Mouse (Mus musculus): ENCODE measurements around the gene Olfr67.
"Not testable (repeated sequence)": the region's sequence is repeated elsewhere in the genome, so short reads cannot be mapped to it uniquely, and the experiment has no call there.

Gene Olfr67

DNA sequence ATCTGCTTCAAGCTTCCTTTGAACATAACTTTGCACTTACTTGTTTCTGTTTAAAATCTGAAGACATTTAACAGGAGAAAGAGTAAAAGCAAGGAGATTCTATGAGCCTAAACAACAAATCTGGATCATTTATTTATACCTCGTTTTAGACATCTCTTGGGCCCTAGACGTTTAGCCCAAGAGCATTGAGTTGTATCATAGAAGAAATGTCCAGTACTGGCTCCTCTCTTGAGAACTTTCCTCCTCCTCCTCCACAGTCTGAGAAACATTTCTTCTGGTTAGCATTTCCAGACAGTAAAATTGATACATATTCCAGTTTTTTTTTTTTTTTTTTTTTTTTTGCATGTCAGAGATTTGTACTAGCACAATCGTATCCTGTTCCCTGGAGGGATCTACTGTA is at the start of gene Olfr67:
Olfr67 (minus strand) TSS at position 101 of the 400 bp plus-strand sequence.
- in situ Hi-C loops (cut with MseI, MboI), result loop anchor here in 1 of 2 experiments (10.0 kb wide), 1 partner anchor 83 kb away; no protein-coding TSS in a partner anchor

GRCm38 (mm10) chr7:103840268-103840667 is 48.6 kb upstream of the Olfr67 start, which contains the start of gene Hbb-bh2:
TSS of gene Hbb-bh2 (minus strand) at chr7:103840520.
- in situ Hi-C loops (cut with MseI, MboI), result no loop called here

DNA sequence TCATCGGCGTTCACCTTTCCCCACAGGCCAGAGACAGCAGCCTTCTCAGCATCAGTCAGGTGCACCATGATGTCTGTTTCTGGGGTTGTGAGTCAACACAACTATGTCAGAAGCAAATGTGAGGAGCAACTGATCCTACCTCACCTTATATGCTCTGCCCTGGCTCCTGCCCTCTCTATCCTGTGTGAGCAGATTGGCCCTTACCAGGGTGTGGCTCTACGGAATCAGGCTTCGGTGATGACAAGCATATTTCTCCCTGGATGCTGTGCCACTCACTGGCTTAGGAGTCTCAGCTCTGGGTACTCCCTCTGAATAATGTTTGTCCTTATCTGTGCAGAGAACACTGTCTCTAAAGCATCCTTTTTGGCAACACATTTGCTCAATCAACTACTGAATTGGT is 36.2 kb upstream of the Olfr67 start, which contains the start of gene Hbb-bs:
Hbb-bs (minus strand) TSS at position 289 of the 400 bp plus-strand sequence.
- in situ Hi-C loops (cut with MseI, MboI), result no loop called here

DNA sequence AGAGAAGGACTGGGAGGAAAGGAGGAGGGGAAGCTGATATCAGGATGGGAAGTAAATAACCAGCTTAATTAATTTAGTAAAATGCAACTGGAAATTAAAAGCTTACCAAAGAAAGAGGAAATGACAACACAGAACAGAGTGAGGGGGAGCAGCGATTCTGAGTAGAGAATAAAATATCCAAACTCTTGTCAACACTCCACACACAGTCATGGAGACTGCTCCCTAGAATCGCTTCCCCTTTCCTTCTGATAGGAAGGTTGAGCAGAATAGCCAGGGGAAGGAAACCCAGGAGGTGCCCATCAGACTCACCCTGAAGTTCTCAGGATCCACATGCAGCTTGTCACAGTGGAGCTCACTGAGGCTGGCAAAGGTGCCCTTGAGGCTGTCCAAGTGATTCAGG is 35.5 kb upstream of the Olfr67 start:
- in situ Hi-C loops (cut with MseI, MboI), result not testable (repeated sequence)

DNA sequence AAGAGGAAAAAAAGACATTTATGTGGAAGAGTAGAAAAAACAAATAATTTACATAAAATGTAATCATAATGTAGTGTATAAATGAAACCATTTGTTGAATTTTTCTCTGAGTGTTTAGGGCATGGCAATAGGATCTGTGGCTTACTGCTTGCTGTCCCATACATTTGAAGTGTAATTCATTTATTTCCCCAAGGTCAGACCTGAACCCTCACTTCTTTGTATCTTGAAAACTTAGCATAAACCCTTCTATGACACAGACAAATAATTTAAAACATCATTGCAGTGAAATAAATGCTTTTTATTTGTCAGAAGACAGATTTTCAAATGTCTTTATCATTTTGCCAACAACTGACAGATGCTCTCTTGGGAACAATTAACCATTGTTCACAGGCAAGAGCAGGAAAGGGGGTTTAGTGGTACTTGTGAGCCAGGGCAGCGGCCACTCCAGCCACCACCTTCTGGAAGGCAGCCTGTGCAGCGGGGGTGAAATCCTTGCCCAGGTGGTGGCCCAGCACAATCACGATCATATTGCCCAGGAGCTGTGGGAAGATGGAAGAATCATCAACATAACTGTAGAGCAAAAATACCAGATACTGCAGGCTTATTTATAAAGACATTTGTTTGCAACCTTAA is 34.8 kb upstream of the Olfr67 start:
- in situ Hi-C loops (cut with MseI, MboI), result no loop called here

DNA sequence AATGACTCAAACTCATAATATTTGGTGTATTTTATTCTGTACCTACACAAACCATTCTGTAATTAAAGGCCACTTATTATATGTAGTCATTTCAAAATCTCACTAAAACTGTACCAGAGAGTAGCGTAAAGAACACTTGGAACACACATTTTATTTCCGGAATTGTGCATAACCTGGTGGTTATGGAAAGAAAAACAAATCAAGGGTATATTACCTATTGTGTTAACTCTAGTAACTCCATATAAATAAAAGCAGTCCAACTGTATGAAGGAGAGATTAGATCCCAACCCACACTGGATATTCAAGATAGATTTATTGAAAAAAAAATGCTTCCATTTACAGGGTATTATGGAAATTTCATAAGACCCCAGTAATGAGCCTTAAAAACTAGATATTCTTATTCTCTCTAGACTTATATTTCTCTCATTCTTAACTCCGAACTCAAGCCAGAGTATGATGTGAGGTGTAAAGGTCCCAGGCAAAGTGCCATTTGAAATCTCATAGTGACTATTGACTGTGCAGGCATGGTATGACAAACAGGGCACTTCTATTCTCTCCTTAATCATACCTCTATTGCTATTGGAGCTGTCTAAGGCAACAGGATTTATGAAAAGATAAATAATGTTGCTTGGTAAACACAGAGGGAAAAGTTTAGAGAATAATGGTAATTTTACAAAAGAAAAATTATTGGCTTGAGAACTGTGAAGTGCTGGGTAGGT is 34.1 kb upstream of the Olfr67 start:
- in situ Hi-C loops (cut with MseI, MboI), result no loop called here

GRCm38 (mm10) chr7:103824597-103824996 is 33.0 kb upstream of the Olfr67 start:
- in situ Hi-C loops (cut with MseI, MboI), result no loop called here

GRCm38 (mm10) chr7:103815085-103815484 is 23.5 kb upstream of the Olfr67 start:
- in situ Hi-C loops (cut with MseI, MboI), result not testable (repeated sequence)

GRCm38 (mm10) chr7:103813766-103814165 is 22.1 kb upstream of the Olfr67 start, which contains the start of gene Hbb-bt:
TSS of gene Hbb-bt (minus strand) at chr7:103813996.
- in situ Hi-C loops (cut with MseI, MboI), result no loop called here

GRCm38 (mm10) chr7:103813152-103813551 is 21.5 kb upstream of the Olfr67 start:
- in situ Hi-C loops (cut with MseI, MboI), result not testable (repeated sequence)

GRCm38 (mm10) chr7:103812174-103812573 is 20.6 kb upstream of the Olfr67 start:
- in situ Hi-C loops (cut with MseI, MboI), result no loop called here

- in situ Hi-C loops (cut with MseI, MboI), result no loop called here
These were observed 19.7 kb upstream of the Olfr67 start for GRCm38 (mm10) chr7:103811223-103811845.

DNA sequence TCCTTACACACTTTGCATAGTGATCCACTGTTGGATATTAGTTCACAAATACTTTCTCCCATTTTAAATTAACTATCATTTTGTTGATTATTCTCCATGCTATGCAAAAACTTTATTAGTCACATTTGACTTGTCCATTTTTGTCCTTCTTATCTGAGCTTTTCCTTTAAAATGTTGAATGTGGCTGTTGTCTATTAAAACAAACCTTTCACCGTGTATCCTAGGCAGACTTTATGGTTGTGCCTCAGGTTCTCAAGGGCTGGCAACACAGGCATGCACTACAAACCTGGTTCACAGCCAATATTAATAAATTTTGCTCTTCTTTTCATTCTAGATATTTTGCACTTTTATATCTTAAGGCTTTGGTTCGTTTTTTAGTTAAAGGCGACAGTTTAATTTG is 19.1 kb upstream of the Olfr67 start:
- in situ Hi-C loops (cut with MseI, MboI), result no loop called here

DNA sequence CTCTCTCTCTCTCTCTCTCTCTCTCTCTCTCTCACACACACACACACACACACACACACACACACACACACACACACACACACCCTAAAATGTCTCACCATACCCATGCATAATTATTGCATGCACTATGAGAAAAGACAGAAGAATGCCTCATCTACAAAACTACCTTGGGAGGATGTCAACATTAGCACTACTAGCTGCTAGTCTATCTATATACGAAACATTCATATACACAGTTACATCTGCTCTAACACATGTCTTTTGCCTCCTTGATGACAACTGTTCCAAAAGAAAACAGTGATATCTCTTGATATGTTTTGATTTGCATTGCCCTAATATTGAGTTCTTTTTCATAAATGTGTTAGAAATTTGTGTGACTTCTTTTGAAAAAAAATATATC is 18.7 kb upstream of the Olfr67 start:
- in situ Hi-C loops (cut with MseI, MboI), result no loop called here

DNA sequence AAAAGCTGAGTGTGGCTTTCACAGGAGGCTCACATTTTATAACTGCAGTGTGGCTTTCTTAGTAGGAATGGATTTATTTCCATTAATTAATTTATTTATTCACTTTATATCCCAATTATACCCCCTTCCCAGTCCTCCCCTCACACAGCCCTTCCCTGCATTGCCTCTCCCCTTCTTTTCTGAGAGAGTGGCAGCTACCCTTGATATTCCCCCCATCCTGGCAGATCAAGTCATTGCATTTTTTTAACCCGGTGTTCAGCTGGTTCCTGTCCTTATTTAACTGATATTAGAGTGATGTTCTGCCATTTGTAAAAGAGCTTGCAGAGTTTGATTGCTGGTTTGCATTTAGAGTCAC is 18.2 kb upstream of the Olfr67 start:
- in situ Hi-C loops (cut with MseI, MboI), result no loop called here

DNA sequence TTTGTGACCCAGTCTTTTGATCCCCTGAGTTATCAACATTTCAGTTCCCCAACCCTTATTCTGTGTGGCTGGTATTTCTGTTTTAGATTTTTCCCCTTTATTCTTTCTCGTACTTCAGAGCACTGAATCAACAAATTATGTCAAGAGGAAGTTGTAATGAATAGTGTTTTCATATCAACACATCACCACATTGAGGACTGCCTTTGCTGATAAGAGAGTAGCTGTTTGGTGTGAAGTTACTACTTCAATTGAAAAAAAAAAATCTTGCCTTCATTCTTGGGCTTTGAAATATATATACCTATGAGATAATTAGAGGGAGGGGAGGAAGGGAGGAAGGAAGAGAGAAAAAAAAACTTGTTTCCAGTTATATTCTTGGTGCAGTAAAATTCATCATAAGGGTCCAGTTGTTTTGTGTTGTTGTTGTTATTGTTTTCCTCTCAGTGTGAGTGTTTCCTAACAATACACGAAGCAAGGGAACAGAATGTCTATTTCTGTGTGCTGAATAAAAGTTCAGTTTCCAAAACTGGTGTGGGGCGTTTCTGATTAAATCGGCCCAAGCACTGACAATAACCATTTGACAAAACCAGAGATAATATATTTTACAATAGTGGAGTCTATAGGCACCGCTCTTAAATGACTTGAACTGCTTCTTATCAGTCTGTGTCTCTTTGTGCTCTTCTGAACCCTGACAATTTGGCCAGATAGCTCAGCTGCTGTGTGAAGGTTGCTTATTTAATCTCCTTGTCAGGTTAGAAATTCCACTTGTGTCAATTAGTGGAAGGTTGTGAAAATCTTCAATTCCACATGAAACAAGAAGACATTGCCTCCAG is 17.6 kb upstream of the Olfr67 start:
- in situ Hi-C loops (cut with MseI, MboI), result no loop called here

GRCm38 (mm10) chr7:103808120-103808519 is 16.5 kb upstream of the Olfr67 start:
- in situ Hi-C loops (cut with MseI, MboI), result not testable (repeated sequence)

GRCm38 (mm10) chr7:103806856-103807255 is 15.2 kb upstream of the Olfr67 start:
- in situ Hi-C loops (cut with MseI, MboI), result no loop called here

DNA sequence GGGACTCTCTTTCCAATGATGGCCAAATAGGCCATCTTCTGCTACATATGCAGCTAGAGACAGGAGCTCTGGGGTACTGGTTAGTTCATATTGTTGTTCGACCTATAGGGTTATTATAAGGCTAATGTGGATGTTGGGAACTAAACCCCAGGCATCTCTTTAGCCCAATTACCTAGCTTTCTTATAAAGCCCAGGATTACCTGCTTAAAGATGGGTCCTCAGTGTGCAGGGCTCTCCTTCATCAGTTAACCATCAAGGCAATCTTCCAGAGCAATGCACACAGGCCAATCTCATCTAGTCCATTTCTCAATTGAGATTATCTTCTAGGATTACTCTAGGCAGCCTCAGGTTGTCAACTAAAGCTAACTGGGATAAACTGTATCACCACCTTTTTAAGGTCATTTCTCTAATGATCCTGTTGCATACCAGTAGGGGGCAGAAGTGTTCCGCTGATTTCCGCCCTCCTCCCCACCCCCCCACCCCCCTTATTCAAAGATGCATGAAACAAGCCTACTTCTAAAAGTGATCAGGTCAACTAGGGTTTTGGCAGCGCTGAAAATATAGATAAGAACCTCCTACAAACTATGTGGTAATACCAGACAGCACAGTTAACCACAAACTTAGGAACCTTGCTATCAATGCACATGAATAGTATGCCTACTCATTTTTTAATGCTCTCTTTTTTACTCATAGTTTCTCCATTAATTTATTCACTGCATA is 1.2 kb upstream of the Olfr67 start:
- in situ Hi-C loops (cut with MseI, MboI), result loop anchor here in 1 of 2 experiments (10.0 kb wide), 1 partner anchor 82 kb away; no protein-coding TSS in a partner anchor

- in situ Hi-C loops (cut with MseI, MboI), result no loop called here
These were observed 12.0 kb downstream of the Olfr67 start, which contains the start of gene Olfr68 for GRCm38 (mm10) chr7:103779598-103779997. TSS of gene Olfr68 (minus strand) at chr7:103779698.

- in situ Hi-C loops (cut with MseI, MboI), result not testable (repeated sequence)
These were observed 14.0 kb downstream of the Olfr67 start for GRCm38 (mm10) chr7:103777652-103778051.
